Mouse (Mus musculus) bone marrow, adult 2 months (tissue): ENCODE measurements around the gene Sh2b3.

ENCODE experiments used
- CTCF ChIP-seq: fragments of 200-500 bp; IDR thresholded peaks from 2 replicates; pipeline ENCODE4 v1.5.1; 2011; ENCODE audit warnings: low read length, control low read depth; ENCODE audit not compliant: control insufficient read depth, insufficient read depth
- POLR2A ChIP-seq: fragments of 200-500 bp; IDR thresholded peaks from 2 replicates; pipeline ENCODE4 v1.6.1; 2011; ENCODE audit warnings: low read depth, mild to moderate bottlenecking, control low read depth, low read length, borderline replicate concordance; ENCODE audit not compliant: control insufficient read depth

GRCm38 (mm10) chr5:121778485-121779119, 58.8 kb downstream of the Sh2b3 start:
- TF ChIP-seq CTCF = no peak
- TF ChIP-seq POLR2A = no peak
